1 mouse cellular context compared by ENCODE assay signal in genomic region chr11:69921114-69922011, GRCm38 (mm10).
TF ChIP-seq lines count a peak whose summit lies in the region.

TSS of gene Eif5a (minus strand) at chr11:69921958.

TF ChIP-seq in CH12.LX, 34 proteins besides CTCF, POLR2A, EP300 and RAD21 (continued from another document):
- TF ChIP-seq JUN (IDR thresholded peaks at IDR 0.05; ENCODE audit: insufficient read depth, low read depth, low read length) (peak; percentile 38; the same call in 1 of the 2 replicates), USF1 (IDR thresholded peaks at IDR 0.05; ENCODE audit: low read depth, low read length) (peak; percentile 94), TBP (conservative IDR thresholded peaks at IDR 0.05; ENCODE audit: low read depth, low read length) (peak; percentile 93), MXI1 (IDR thresholded peaks at IDR 0.05; ENCODE audit: low read depth, low read length) (peak; percentile 99), JUND (conservative IDR thresholded peaks at IDR 0.05; ENCODE audit: low read depth, low read length) (no peak), NELFE (IDR thresholded peaks at IDR 0.05; ENCODE audit: low read depth, low read length) (peak; percentile 99), PAX5 (IDR thresholded peaks at IDR 0.05; ENCODE audit: low read length) (no peak), ZMIZ1 (IDR thresholded peaks at IDR 0.05; ENCODE audit: low read depth, low read length) (peak; percentile 97), E2F4 (IDR thresholded peaks at IDR 0.05; ENCODE audit: insufficient replicate concordance, low read depth, low read length) (peak; percentile 80; the same call in 1 of the 2 replicates), GABPA (IDR thresholded peaks at IDR 0.05; ENCODE audit: insufficient replicate concordance, low read depth, low read length) (no peak), POLR2AphosphoS2 (IDR thresholded peaks at IDR 0.05; ENCODE audit: low read depth, low read length) (peak; percentile 99)
TF ChIP-seq in CH12.LX: peak in this region for 26.
